Mouse (Mus musculus) inflammation-experienced regulatory T-cells, adult 6 months (primary cell): ENCODE results near the gene Taf15. TPM values are rescaled to one million over a fixed set of nuclear protein-coding genes. Genes with fewer than 3 reads are reported as not detected.

Experiments used
- ATAC-seq: one replicate; pipeline ENCODE4 v1.8.0; 2017
- polyA plus RNA-seq, 3 experiments: library from polyadenylated mRNA; unstranded; fragments of 100-300 nt; shearing (Covaris generic); gene quantifications; one replicate each; pipeline ENCODE4 v1.2.1; 2017

Taf15 gene
- polyA plus RNA-seq, result 10 to 100 TPM; 17.8 to 20.6 (median 19.4) TPM

DNA sequence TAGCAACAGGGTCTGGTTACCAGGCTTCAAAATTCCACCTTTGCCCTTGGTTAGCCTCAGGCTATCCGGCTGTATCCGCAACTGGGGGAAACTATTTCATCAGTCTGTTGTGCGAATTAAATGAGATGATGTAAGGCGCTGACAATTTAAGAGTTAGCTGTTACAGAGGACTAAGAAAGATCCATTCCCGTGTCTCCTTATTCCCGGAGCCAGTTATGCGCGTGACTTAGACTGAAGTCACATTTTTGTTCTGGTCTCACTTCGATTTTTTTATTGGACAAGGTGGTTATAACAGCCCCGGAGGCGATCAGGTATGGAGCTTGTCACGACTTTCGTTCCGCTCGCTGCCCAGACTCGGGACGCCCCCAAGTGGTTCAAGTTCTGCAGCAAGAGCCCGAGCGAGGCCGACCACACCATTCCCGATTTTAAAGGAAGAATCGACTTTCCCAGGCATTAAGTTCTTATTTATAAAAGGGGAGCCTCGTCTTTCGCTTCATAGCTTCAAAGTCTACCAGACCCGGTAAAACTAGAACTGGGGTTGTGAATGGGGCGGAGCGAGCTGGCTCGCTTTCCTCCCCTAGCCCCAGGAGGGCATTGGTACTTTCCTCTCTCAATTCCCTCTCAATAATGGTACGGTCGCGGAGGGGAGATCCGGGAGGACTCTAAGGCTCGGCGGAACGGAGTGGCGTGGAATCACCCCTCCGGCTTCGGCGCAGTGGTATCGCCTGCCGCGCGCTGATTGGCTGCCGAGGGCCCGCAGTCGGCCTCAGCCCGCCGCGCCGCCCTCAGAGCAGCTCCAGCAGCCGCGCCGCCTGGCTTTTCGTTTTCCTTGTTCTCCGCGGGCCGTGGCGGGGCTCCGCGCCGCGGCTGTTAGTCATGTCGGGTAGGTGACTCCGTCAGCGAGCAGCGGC is at the start of gene Taf15:
TSS of gene Taf15 (plus strand) at position 763 of the 911 bp plus-strand sequence.
- ATAC-seq, result peak; percentile 99

- no peak for ATAC-seq
Observed at GRCm38 (mm10) chr11:83424681-83425080, 48.2 kb upstream of the Taf15 start.

DNA sequence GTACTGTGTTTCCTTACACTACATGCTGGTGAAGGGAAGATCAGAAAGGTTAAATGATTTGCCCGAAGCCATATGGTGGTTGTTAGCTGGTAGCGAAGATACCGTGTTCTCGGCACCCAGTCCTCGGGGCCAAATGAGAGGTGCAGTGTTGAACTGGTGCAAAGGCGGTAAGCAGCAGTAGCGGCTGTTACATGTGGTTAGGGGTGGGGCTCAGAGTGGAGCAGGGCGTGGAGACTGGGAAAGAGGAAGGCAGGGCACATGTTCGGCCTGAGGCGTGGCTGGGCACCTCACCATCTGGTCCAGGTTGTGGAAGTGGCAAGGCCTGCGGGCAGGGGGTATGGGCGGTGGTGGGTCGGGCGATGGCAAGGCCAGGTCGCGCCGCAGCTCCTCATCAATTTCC is 45.9 kb upstream of the Taf15 start:
- no peak for ATAC-seq

GRCm38 (mm10) chr11:83429355-83429754 is 43.5 kb upstream of the Taf15 start, which contains the start of gene Gas2l2:
TSS of gene Gas2l2 (minus strand) at chr11:83429455.
- ATAC-seq, result no peak

GRCm38 (mm10) chr11:83432533-83432932 is 40.4 kb upstream of the Taf15 start:
- no peak for ATAC-seq

DNA sequence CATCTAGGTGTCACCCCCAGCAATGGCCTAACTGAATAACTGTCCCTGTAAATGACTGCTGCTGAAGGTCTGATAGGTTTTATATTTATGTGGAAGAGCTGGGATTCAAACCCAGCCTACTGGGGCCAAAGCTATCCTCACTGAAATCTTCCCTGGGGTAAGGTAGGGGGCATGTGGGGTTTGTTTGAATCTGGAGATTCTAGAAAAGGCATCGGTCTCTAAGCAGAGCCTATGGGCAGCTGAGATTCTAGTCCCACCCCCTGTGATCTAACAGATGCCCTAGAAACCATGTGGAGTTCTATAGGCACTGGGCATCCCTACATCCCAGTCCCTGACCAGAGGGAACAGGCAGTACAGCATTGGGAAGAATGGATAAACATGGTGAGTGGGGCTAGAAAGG is 35.5 kb upstream of the Taf15 start, which contains the start of gene 1700020L24Rik:
TSS of gene 1700020L24Rik (plus strand) at position 301 of the 400 bp plus-strand sequence.
- ATAC-seq, result no peak

- no peak for ATAC-seq
Observed at GRCm38 (mm10) chr11:83439426-83440060, 33.3 kb upstream of the Taf15 start.

- peak; percentile 86 for ATAC-seq
Observed at GRCm38 (mm10) chr11:83440081-83441064, 32.5 kb upstream of the Taf15 start.

DNA sequence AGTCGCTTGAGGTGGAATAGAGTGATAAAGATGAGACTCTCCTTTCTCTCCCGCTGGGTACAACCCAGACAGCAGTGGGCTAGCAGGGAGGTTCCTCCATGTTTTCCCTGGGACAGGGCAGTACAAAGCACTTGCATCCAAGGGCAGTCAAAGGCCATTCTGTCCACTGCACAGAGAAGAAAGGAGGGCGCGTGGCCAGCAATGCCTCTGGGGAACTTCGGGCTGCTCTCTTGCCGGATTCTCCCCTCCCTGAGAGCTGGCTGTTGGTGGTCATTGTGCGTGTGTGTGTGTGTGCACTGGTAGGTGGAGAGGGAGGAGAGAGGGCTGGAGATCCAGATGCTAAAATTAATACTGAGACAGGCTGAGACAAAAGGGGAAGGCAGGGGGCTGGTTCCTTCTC is 31.7 kb upstream of the Taf15 start:
- no peak for ATAC-seq

- ATAC-seq, result peak; percentile 30
Observed at GRCm38 (mm10) chr11:83442596-83443267, 30.2 kb upstream of the Taf15 start.

DNA sequence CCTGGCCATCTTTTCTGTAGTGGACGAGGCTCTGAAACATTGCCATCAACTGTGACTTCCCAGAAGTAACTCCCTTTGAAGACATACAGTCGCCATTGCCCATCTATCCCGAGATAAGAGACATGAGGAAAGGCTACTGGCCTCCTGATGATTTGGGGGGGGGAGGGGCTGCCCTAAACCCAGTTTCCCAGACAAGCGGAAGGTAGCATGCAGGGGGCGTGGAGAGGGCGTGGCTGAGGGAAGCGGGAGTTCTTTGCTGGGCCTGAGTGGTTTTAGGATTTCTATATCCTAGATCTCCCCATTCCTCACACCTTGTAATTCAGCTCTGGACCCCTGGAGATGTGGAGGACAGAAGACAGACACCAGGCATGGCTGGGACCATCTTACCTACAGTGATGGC is 29.1 kb upstream of the Taf15 start:
- ATAC-seq, result no peak

GRCm38 (mm10) chr11:83445001-83445400 is 27.9 kb upstream of the Taf15 start:
- no peak for ATAC-seq

GRCm38 (mm10) chr11:83447612-83448011 is 25.3 kb upstream of the Taf15 start:
- ATAC-seq, result no peak

GRCm38 (mm10) chr11:83448021-83448926 is 24.6 kb upstream of the Taf15 start:
- ATAC-seq, result no peak

GRCm38 (mm10) chr11:83448927-83449236 is 24.0 kb upstream of the Taf15 start:
- no peak for ATAC-seq

DNA sequence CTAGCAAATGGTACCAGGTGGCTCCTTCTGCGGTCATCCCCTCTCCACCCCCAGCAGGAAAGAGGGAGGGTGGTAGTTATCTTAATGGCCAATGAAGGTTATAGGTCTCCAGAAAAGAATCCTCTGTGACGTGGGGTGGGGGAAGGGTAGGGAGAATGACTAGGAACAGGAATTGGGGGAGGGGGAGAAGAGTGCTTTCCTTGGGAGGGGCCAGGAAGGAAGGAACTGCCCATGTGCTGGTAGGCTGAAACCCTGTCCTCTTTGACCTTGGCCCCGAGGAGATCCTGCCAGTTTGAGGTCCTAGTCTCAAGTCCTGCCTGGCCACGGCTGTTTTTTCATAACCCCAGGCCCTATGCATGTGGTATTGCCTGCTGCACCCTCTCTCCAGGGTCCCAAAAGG is 23.6 kb upstream of the Taf15 start:
- no peak for ATAC-seq

DNA sequence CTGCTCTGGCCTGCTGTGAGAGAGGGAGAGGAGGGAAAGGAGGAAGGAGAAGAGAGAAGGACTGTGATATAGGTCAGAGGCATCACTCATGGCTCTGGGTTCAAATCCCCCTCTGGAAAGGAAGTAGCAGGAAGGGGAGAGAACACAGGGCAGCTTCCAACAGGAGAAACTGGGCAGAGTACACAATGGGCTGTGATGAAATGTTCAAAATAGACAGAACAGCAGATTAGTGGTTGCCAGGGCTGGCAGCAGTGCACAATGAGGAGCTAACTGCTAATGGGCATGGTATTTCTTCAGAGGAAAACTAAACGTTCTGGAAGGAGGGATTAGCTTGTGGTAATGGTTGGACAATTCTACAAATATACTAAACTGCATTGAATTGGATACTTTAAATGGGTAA is 22.3 kb upstream of the Taf15 start:
- ATAC-seq, result no peak

DNA sequence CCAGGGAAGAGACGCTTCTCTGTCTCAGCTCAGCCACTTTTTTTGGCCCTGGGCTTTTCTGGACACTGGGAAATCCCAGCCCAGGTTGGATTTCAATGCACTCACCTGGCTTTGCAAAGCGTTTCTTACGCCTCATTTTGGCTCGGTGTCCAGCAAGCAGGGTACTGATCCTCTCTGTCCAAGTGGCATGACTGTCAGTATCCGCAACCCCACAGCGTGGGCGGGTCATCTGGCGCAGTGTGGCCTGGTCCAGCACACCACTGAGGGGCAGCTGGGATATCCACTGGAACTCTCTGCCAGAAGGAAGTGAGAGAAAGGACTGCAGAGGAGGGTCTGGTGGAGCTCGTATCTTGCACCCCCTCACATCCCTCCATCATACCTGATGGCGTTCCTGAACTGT is 21.6 kb upstream of the Taf15 start:
- no peak for ATAC-seq

GRCm38 (mm10) chr11:83454548-83454947 is 18.3 kb upstream of the Taf15 start:
- ATAC-seq, result no peak

DNA sequence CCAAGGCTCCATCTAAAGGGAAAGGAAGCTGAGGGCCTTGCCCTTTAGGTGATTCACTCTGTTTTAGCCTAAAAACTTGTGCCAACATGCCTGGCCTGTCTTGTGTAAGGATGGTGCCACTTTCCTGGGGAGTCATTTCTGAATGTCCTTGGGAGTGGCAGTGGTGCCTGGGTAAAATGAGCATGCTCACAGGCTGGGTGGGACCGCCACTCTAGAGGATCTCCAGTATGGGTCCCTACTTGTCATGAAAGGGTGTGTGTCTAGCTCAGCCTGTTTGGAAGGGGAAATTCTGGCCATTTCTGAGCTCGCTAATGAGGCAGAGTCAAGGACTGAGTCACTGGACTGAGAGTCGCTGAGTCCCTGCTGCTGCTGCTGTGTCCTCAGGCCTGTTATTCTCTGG is 17.3 kb upstream of the Taf15 start:
- no peak for ATAC-seq

GRCm38 (mm10) chr11:83457257-83457656 is 15.6 kb upstream of the Taf15 start:
- no peak for ATAC-seq
